Mouse (Mus musculus): ENCODE results near the gene Hist1h4n.
"Not testable (repeated sequence)": the region's sequence is repeated elsewhere in the genome, so short reads cannot be mapped to it uniquely, and the experiment has no call there.

DNA sequence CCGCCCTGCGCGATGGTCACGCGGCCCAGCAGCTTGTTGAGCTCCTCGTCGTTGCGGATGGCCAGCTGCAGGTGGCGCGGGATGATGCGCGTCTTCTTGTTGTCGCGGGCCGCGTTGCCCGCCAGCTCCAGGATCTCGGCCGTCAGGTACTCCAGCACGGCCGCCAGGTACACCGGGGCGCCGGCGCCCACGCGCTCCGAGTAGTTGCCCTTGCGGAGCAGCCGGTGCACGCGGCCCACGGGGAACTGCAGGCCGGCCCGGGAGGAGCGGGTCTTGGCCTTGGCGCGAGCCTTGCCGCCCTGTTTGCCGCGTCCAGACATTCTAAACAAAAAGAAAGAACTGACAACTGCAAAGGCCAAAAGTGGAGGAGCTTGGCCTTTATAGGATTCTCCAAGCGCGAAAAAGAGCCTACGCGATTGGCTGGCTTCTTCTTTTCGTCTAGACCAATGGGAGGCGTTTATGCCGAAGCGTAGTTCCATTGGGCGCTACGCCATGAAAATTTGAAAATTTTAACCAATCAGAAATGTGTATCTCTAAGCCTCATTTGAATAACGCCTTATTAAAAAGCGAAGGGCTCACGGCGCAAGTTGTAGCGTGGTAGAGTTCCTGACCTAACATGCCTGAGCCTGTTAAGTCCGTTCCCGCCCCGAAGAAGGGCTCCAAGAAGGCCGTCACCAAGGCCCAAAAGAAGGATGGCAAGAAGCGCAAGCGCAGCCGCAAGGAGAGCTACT lies 44.9 kb downstream of the Hist1h4n start, which contains the start of the genes Hist1h2an and Hist1h2bp:
- TF ChIP-seq CTCF (IDR thresholded peaks at IDR 0.05; ENCODE audit: low read depth) = not testable (repeated sequence)
- TF ChIP-seq EP300 (IDR thresholded peaks at IDR 0.05; ENCODE audit: low read depth) = peak; percentile 25; the same call in 1 of the 2 replicates

All from heart, postnatal 0 days (tissue).